ENCODE assay signal across 9 mouse cellular contexts in genomic region chr7:125560146-125560785, GRCm38 (mm10). TPM values are rescaled to one million over a fixed set of nuclear protein-coding genes. Genes with fewer than 3 reads are reported as not detected.
A peak's percentile ranks its signal among the peaks of the same experiment; 100 is the strongest.
DNase-seq lines count a peak whose midpoint lies in the region.
"Had no signal": no experiment of that assay in that cellular context is flagged by ENCODE, and none has a peak within 500 bp of the region (broad histone marks: within the 10 kb centered on the region; RNA-seq: fewer than 3 reads in every experiment).

No protein-coding gene starts in this region.

- H3K4me1 ChIP-seq in limb, embryonic 10.5 days, result peaks cover 17% of the 10 kb centered on the region

- no peaks in the 10 kb centered on the region for H3K9me3 ChIP-seq in limb, embryonic 10.5 days (replicated peaks)
- H3K9me3 ChIP-seq: embryonic facial prominence, embryonic 12.5 days had no signal

- H3K36me3 ChIP-seq in limb, embryonic 10.5 days, result no peaks in the 10 kb centered on the region
- H3K36me3 ChIP-seq: embryonic facial prominence, embryonic 12.5 days had no signal

- WGBS in limb, embryonic 10.5 days, result 88% methylated on average over 7 of the region's 7 CpGs

- no peaks in the 10 kb centered on the region for H3K27me3 ChIP-seq in limb, embryonic 10.5 days (ENCODE audit: low read depth, poor library complexity, severe bottlenecking)
- H3K27me3 ChIP-seq: embryonic facial prominence, embryonic 12.5 days had no signal

- no peak overlapping the region for H3K4me3 ChIP-seq in limb, embryonic 10.5 days
- H3K4me3 ChIP-seq: embryonic facial prominence, embryonic 12.5 days had no signal

- H3K27ac ChIP-seq in limb, embryonic 10.5 days, result peak overlapping the region; percentile 14; the same call in 1 of the 2 replicates
- H3K27ac ChIP-seq: embryonic facial prominence, embryonic 12.5 days had no signal

- peak; percentile 63 to 73 for DNase-seq in heart, adult 9 months (ENCODE audit: low spot score in 2 of 2)
- DNase-seq in heart, adult 8-10 months (ENCODE audit: low spot score), result no peak
- peak; percentile 51 for DNase-seq in 3T3-L1 (ENCODE audit: low read depth, low spot score)
- DNase-seq in adrenal gland, postnatal 14 days, result peak; percentile 71
- DNase-seq in limb, embryonic 10.5 days (ENCODE audit: low spot score), result no peak
- no peak for DNase-seq in layer of hippocampus, postnatal 36 days
- DNase-seq in right cerebral cortex, postnatal 14 days, result no peak
- DNase-seq in layer of hippocampus, adult 11-12 months (ENCODE audit: low spot score), result no peak

RNA-seq across cellular contexts. Expression of gene Il4ra, which starts 8.3 kb away (rescaled TPM):
- 10 to 100 TPM; 11.1 to 16.8 (median 13.5) TPM for total RNA-seq in heart, adult 8-10 months (2022)
- 51.5 and 62.0 TPM in 2 replicates for total RNA-seq in adrenal gland, postnatal 14 days (2021)
- polyA plus RNA-seq in limb, embryonic 10.5 days (2016; fragmentation: Nextera tagmentation; extraction: Ambion mirVana), result 3.1 and 4.2 TPM in 2 replicates
- total RNA-seq in layer of hippocampus, postnatal 36 days (2021), result 1 to 10 TPM; 3.1 to 3.5 TPM

RNA-seq across cellular contexts. Expression of gene Il21r, which starts 43.0 kb away (rescaled TPM):
- under 1 TPM; 0.19 to 0.69 (median 0.33) TPM for total RNA-seq in heart, adult 8-10 months (2022)
- 0.63 and 8.8 TPM in 2 replicates for total RNA-seq in adrenal gland, postnatal 14 days (2021)
- 0.19 and 0.21 TPM in 2 replicates for polyA plus RNA-seq in limb, embryonic 10.5 days (2016; fragmentation: Nextera tagmentation; extraction: Ambion mirVana)
- total RNA-seq in layer of hippocampus, postnatal 36 days (2021), result 1 to 10 TPM in 1 of 2 experiments, under 1 TPM in 1; 0.75 to 1.4 TPM

Comparison
In these comparisons a context has a peak if more than half of its experiments do, and no peak if none do; other contexts are left out.
1. DNase-seq: peak in heart, adult 9 months (2 of 2), 3T3-L1 (single experiment) and adrenal gland, postnatal 14 days (single experiment); none in heart, adult 8-10 months (single experiment), limb, embryonic 10.5 days (single experiment), layer of hippocampus, postnatal 36 days (0 of 2), right cerebral cortex, postnatal 14 days (single experiment) and layer of hippocampus, adult 11-12 months (single experiment).